33 mouse cellular contexts compared by ENCODE assay signal in the genomic region with DNA sequence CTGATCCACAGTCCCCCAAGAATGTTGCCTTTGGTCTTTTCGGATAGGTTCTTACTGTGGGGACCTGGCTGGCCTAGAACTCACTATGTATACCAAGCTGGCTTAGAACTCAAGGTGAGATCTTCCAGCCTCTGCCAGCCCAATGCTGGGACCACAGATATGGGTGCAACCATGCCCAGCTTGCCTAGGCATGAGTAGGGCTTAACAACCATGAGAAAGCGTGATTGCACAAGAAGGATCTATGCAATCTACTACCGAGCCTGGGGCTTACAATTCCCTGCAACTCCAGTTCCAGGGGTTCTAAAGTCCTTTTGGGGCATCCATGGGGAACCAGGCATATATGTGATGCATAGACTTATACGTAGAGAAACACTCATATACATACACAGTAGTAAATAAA.
"Had no signal": no experiment of that assay in that cellular context is flagged by ENCODE, and none has a peak within 500 bp of the region (broad histone marks: within the 10 kb centered on the region; RNA-seq: fewer than 3 reads in every experiment).

No protein-coding gene starts in this region.

- H3K4me2 ChIP-seq: heart, embryonic 11.5 days; heart, embryonic 12.5 days; heart, embryonic 13.5 days; heart, embryonic 15.5 days; hindbrain, embryonic 12.5 days; hindbrain, embryonic 13.5 days; hindbrain, embryonic 14.5 days; hindbrain, embryonic 15.5 days; intestine, embryonic 15.5 days; kidney, embryonic 15.5 days had no signal

- H3K27me3 ChIP-seq: heart, embryonic 12.5 days; heart, embryonic 13.5 days; heart, embryonic 15.5 days; hindbrain, embryonic 12.5 days; hindbrain, embryonic 15.5 days; intestine, embryonic 15.5 days; kidney, embryonic 15.5 days had no signal

- H3K4me3 ChIP-seq: heart, embryonic 10.5 days; heart, embryonic 12.5 days; heart, embryonic 13.5 days; heart, embryonic 15.5 days; hindbrain, embryonic 10.5 days; hindbrain, embryonic 12.5 days; hindbrain, embryonic 13.5 days; hindbrain, embryonic 15.5 days; intestine, embryonic 15.5 days; kidney, embryonic 15.5 days; layer of hippocampus, adult 2 months; left cerebral cortex, adult 2 months had no signal

- H3K9ac ChIP-seq: heart, embryonic 12.5 days; heart, embryonic 13.5 days; heart, embryonic 15.5 days; hindbrain, embryonic 12.5 days; hindbrain, embryonic 13.5 days; hindbrain, embryonic 14.5 days; hindbrain, embryonic 15.5 days; intestine, embryonic 15.5 days; kidney, embryonic 15.5 days had no signal

- H3K9me3 ChIP-seq: heart, embryonic 10.5 days; heart, embryonic 12.5 days; heart, embryonic 13.5 days; heart, embryonic 15.5 days; hindbrain, embryonic 10.5 days; hindbrain, embryonic 12.5 days; hindbrain, embryonic 13.5 days; hindbrain, embryonic 15.5 days; intestine, embryonic 15.5 days; kidney, embryonic 15.5 days had no signal

- ATAC-seq: hindbrain, embryonic 16.5 days; hindbrain, postnatal 0 days; inflammation-experienced regulatory T-cells, adult 6 months; intestine, embryonic 15.5 days; intestine, embryonic 16.5 days; intestine, postnatal 0 days had no signal

- H3K36me3 ChIP-seq: heart, embryonic 10.5 days; heart, embryonic 12.5 days; heart, embryonic 13.5 days; heart, embryonic 15.5 days; hindbrain, embryonic 10.5 days; hindbrain, embryonic 12.5 days; hindbrain, embryonic 13.5 days; hindbrain, embryonic 15.5 days; intestine, embryonic 15.5 days; kidney, embryonic 15.5 days had no signal

- H3K27ac ChIP-seq: heart, embryonic 10.5 days; heart, embryonic 13.5 days; heart, embryonic 15.5 days; hindbrain, embryonic 10.5 days; hindbrain, embryonic 12.5 days; hindbrain, embryonic 13.5 days; hindbrain, embryonic 14.5 days; hindbrain, embryonic 15.5 days; hindbrain, postnatal 0 days; intestine, embryonic 15.5 days; kidney, embryonic 15.5 days; kidney, postnatal 0 days; layer of hippocampus, adult 2 months; left cerebral cortex, adult 2 months had no signal

- DNase-seq: heart, postnatal 14 days; heart, postnatal 36 days; kidney, adult 11 months; kidney, adult 18-20 months; kidney, adult 2 months; kidney, adult 8-10 months; kidney, adult 9 months; kidney, postnatal 10 days; kidney, postnatal 14 days; kidney, postnatal 36 days; kidney, postnatal 4 days; layer of hippocampus, adult 9-11 months; layer of hippocampus, postnatal 36 days had no signal

- H3K4me1 ChIP-seq: heart, embryonic 10.5 days; hindbrain, embryonic 10.5 days; hindbrain, embryonic 12.5 days; hindbrain, embryonic 13.5 days; hindbrain, embryonic 15.5 days; intestine, embryonic 15.5 days; kidney, embryonic 15.5 days had no signal
